Mouse (Mus musculus): Measurements from ENCODE around the gene Acy3. TPM values are rescaled to one million over a fixed set of nuclear protein-coding genes. Genes with fewer than 3 reads are reported as not detected.

Gene Acy3
- polyA plus RNA-seq, 1 experiment from 2014 or later, result 7.8 TPM

- 75% methylated on average over 3 of the region's 3 CpGs for WGBS
Measured at GRCm38 (mm10) chr19:3995505-3995904, 9.1 kb downstream of the Acy3 start.

GRCm38 (mm10) chr19:3996106-3996505, 9.7 kb downstream of the Acy3 start:
- no peaks in the 10 kb centered on the region for H3K27me3 ChIP-seq (ENCODE audit: control insufficient read depth, insufficient read depth, low read length)
- no peak overlapping the region for H3K4me3 ChIP-seq (ENCODE audit: low read depth, low read length)
- H3K27ac ChIP-seq (ENCODE audit: low read length), result no peak overlapping the region
- 71% methylated on average over 7 of the region's 7 CpGs for WGBS
- no peak for ATAC-seq (ENCODE audit: insufficient number of reproducible peaks, insufficient read depth, low FRiP score, low read depth)
- H3K9me3 ChIP-seq (ENCODE audit: control insufficient read depth, low read depth, low read length), result no peaks in the 10 kb centered on the region
- H3K4me1 ChIP-seq (ENCODE audit: control insufficient read depth, insufficient read depth, low read length), result peaks cover 9% of the 10 kb centered on the region
- H3K36me3 ChIP-seq (ENCODE audit: control insufficient read depth, insufficient read depth, low read length), result no peaks in the 10 kb centered on the region
- no peak overlapping the region for H3K9ac ChIP-seq (replicated peaks; ENCODE audit: low read depth, low read length)
- H3K4me2 ChIP-seq (replicated peaks; ENCODE audit: low read depth, low read length), result no peak overlapping the region

More at GRCm38 (mm10) chr19:3995505-3995904, 9.1 kb downstream of the Acy3 start:
- Histone ChIP-seq H3K27ac (ENCODE audit: low read length) (no peak overlapping the region), H3K27me3 (ENCODE audit: control insufficient read depth, insufficient read depth, low read length) (no peaks in the 10 kb centered on the region), H3K9me3 (ENCODE audit: control insufficient read depth, low read depth, low read length) (no peaks in the 10 kb centered on the region), H3K9ac (replicated peaks; ENCODE audit: low read depth, low read length) (no peak overlapping the region), H3K4me3 (ENCODE audit: low read depth, low read length) (no peak overlapping the region), H3K4me1 (ENCODE audit: control insufficient read depth, insufficient read depth, low read length) (peaks cover 6% of the 10 kb centered on the region; the same call in 1 of the 2 replicates), H3K36me3 (ENCODE audit: control insufficient read depth, insufficient read depth, low read length) (no peaks in the 10 kb centered on the region), H3K4me2 (replicated peaks; ENCODE audit: low read depth, low read length) (no peak overlapping the region)
- ATAC-seq (ENCODE audit: insufficient number of reproducible peaks, insufficient read depth, low FRiP score, low read depth), result no peak

DNA sequence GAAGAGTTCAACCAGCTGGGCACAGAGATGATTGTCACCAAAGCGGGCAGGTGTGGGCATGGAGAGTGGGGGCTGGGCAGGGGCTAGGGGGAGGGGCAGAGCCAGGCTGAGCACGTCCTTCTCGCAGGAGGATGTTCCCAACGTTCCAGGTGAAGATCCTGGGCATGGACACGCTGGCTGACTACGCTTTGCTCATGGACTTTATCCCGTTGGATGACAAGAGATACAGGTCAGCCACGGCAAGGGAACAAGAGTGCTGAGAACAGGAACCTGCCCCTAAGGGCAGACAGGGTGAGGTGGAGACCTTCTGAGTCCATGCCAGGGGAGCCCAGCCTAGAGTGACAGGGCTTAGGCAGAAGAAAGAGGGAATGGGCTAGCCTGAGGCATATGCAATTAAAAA, 10.4 kb downstream of the Acy3 start:
- no peak for ATAC-seq (ENCODE audit: insufficient number of reproducible peaks, insufficient read depth, low FRiP score, low read depth)
- Histone ChIP-seq H3K4me2 (replicated peaks; ENCODE audit: low read depth, low read length) (no peak overlapping the region), H3K27me3 (ENCODE audit: control insufficient read depth, insufficient read depth, low read length) (no peaks in the 10 kb centered on the region), H3K9ac (replicated peaks; ENCODE audit: low read depth, low read length) (no peak overlapping the region), H3K4me3 (ENCODE audit: low read depth, low read length) (no peak overlapping the region), H3K36me3 (ENCODE audit: control insufficient read depth, insufficient read depth, low read length) (no peaks in the 10 kb centered on the region), H3K4me1 (ENCODE audit: control insufficient read depth, insufficient read depth, low read length) (peaks cover 15% of the 10 kb centered on the region), H3K27ac (ENCODE audit: low read length) (no peak overlapping the region), H3K9me3 (ENCODE audit: control insufficient read depth, low read depth, low read length) (no peaks in the 10 kb centered on the region)
- 78% methylated on average over 8 of the region's 8 CpGs for WGBS

- 46% methylated on average over 8 of the region's 8 CpGs for WGBS
- Histone ChIP-seq H3K9me3 (ENCODE audit: control insufficient read depth, low read depth, low read length) (no peaks in the 10 kb centered on the region), H3K9ac (replicated peaks; ENCODE audit: low read depth, low read length) (no peak overlapping the region)
Measured at GRCm38 (mm10) chr19:3997231-3997630, 10.9 kb downstream of the Acy3 start.

GRCm38 (mm10) chr19:3998335-3998734, 12.0 kb downstream of the Acy3 start:
- Histone ChIP-seq H3K4me2 (replicated peaks; ENCODE audit: low read depth, low read length) (no peak overlapping the region), H3K4me3 (ENCODE audit: low read depth, low read length) (no peak overlapping the region), H3K4me1 (ENCODE audit: control insufficient read depth, insufficient read depth, low read length) (peaks cover 15% of the 10 kb centered on the region), H3K36me3 (ENCODE audit: control insufficient read depth, insufficient read depth, low read length) (no peaks in the 10 kb centered on the region), H3K27ac (ENCODE audit: low read length) (no peak overlapping the region), H3K27me3 (ENCODE audit: control insufficient read depth, insufficient read depth, low read length) (no peaks in the 10 kb centered on the region), H3K9ac (replicated peaks; ENCODE audit: low read depth, low read length) (no peak overlapping the region), H3K9me3 (ENCODE audit: control insufficient read depth, low read depth, low read length) (no peaks in the 10 kb centered on the region)
- no peak for ATAC-seq (ENCODE audit: insufficient number of reproducible peaks, insufficient read depth, low FRiP score, low read depth)
- 75% methylated on average over 8 of the region's 8 CpGs for WGBS

More at GRCm38 (mm10) chr19:3997231-3997630, 10.9 kb downstream of the Acy3 start:
- Histone ChIP-seq H3K27me3 (ENCODE audit: control insufficient read depth, insufficient read depth, low read length) (no peaks in the 10 kb centered on the region), H3K4me1 (ENCODE audit: control insufficient read depth, insufficient read depth, low read length) (peaks cover 15% of the 10 kb centered on the region), H3K4me3 (ENCODE audit: low read depth, low read length) (no peak overlapping the region), H3K4me2 (replicated peaks; ENCODE audit: low read depth, low read length) (no peak overlapping the region), H3K36me3 (ENCODE audit: control insufficient read depth, insufficient read depth, low read length) (no peaks in the 10 kb centered on the region), H3K27ac (ENCODE audit: low read length) (no peak overlapping the region)
- ATAC-seq (ENCODE audit: insufficient number of reproducible peaks, insufficient read depth, low FRiP score, low read depth), result no peak

DNA sequence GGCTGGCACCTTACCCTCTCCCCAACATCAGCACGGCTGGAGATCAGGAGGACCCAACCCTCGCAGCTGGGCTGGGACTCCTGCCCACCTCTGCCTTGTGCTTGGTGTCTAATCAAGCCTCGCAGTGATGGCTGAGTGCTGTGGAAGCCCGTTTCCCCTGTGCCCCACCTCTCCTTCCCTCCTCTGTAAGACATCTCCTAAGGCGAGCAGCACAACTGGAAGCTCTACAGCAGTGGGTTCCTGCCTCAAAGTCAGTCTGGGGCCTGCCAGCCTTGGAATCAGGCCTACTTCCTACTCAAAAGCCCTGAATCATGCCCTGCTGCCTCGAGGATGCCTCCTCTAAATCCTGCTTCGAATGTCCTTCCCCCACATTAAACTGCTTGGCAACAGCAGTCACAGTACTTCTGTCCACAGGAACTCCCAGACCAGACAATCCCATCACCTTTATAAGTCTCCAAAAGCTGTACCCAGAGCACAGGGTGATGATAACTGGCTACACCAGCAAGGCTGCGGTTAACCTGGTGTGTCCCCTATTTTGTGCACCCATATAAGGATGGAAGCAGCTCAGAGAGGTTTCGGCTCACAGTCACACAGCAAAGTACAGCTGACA, 12.9 kb downstream of the Acy3 start:
- 83% methylated on average over 9 of the region's 9 CpGs for WGBS
- peak overlapping the region; percentile 93 for H3K4me2 ChIP-seq (replicated peaks; ENCODE audit: low read depth, low read length)
- H3K27me3 ChIP-seq (ENCODE audit: control insufficient read depth, insufficient read depth, low read length), result no peaks in the 10 kb centered on the region
- no peak overlapping the region for H3K27ac ChIP-seq (ENCODE audit: low read length)
- H3K4me1 ChIP-seq (ENCODE audit: control insufficient read depth, insufficient read depth, low read length), result peaks cover 15% of the 10 kb centered on the region
- no peaks in the 10 kb centered on the region for H3K36me3 ChIP-seq (ENCODE audit: control insufficient read depth, insufficient read depth, low read length)
- peak overlapping the region; percentile 52; the same call in 1 of the 2 replicates for H3K4me3 ChIP-seq (ENCODE audit: low read depth, low read length)
- H3K9me3 ChIP-seq (ENCODE audit: control insufficient read depth, low read depth, low read length), result no peaks in the 10 kb centered on the region
- no peak overlapping the region; the same call in 1 of the 2 replicates for H3K9ac ChIP-seq (replicated peaks; ENCODE audit: low read depth, low read length)
- no peak for ATAC-seq (ENCODE audit: insufficient number of reproducible peaks, insufficient read depth, low FRiP score, low read depth)

- Histone ChIP-seq H3K27ac (ENCODE audit: low read length) (peak within 1 kb of the TSS; percentile 97), H3K27me3 (ENCODE audit: control insufficient read depth, insufficient read depth, low read length) (no peaks in the 10 kb centered on the region), H3K9ac (replicated peaks; ENCODE audit: low read depth, low read length) (peak within 1 kb of the TSS; percentile 80), H3K4me3 (ENCODE audit: low read depth, low read length) (peak within 1 kb of the TSS; percentile 52), H3K4me2 (replicated peaks; ENCODE audit: low read depth, low read length) (peak within 1 kb of the TSS; percentile 93), H3K36me3 (ENCODE audit: control insufficient read depth, insufficient read depth, low read length) (no peaks in the 10 kb centered on the region), H3K4me1 (ENCODE audit: control insufficient read depth, insufficient read depth, low read length) (peaks cover 15% of the 10 kb centered on the region), H3K9me3 (ENCODE audit: control insufficient read depth, low read depth, low read length) (no peaks in the 10 kb centered on the region)
- ATAC-seq (ENCODE audit: insufficient number of reproducible peaks, insufficient read depth, low FRiP score, low read depth), result peak; percentile 89
- WGBS, result under 1% methylated on average over 64 of the region's 64 CpGs
Measured at GRCm38 (mm10) chr19:4000119-4000900, 13.9 kb downstream of the Acy3 start, which contains the start of the genes Nudt8 and Gm49405. Gene Nudt8 (plus strand): TSS chr19:4000580. Gene Gm49405 (plus strand): TSS chr19:4000626.

DNA sequence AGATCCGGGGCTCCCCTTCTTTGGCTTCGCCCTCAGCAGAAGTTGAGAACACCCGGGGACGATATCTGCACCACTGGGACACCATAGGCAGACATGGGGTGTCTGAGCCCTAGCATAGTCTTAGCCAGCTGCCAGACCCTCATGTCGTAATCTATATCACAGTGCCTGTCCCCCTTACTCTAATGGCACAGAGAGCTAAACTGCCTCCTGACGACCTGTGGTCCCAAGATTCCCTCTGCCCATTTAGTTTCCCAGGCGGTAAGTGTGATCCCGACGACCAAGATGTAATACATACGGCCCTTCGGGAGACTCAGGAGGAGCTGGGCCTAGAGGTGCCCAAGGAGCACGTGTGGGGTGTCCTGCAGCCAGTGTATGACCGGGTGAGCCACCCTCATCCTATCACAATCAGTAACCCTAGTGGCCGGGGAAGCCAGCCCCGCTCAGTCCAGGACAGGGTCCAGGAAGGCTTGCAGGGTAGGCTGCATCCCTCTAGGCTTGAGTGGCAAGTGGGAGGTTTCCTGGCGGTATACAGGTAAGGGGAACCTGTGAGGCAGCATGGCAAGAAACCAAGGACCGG, 14.7 kb downstream of the Acy3 start:
- H3K9me3 ChIP-seq (ENCODE audit: control insufficient read depth, low read depth, low read length), result no peaks in the 10 kb centered on the region
- H3K9ac ChIP-seq (replicated peaks; ENCODE audit: low read depth, low read length), result peak overlapping the region; percentile 80
- peaks cover 15% of the 10 kb centered on the region for H3K4me1 ChIP-seq (ENCODE audit: control insufficient read depth, insufficient read depth, low read length)
- H3K4me2 ChIP-seq (replicated peaks; ENCODE audit: low read depth, low read length), result peak overlapping the region; percentile 93
- ATAC-seq (ENCODE audit: insufficient number of reproducible peaks, insufficient read depth, low FRiP score, low read depth), result no peak
- H3K27me3 ChIP-seq (ENCODE audit: control insufficient read depth, insufficient read depth, low read length), result no peaks in the 10 kb centered on the region
- 0 out of 2 replicates have a peak, but pooled peaks cover 1% of the 10 kb centered on the region for H3K36me3 ChIP-seq (ENCODE audit: control insufficient read depth, insufficient read depth, low read length)
- H3K4me3 ChIP-seq (ENCODE audit: low read depth, low read length), result peak overlapping the region; percentile 52
- WGBS, result 11% methylated on average over 17 of the region's 17 CpGs
- H3K27ac ChIP-seq (ENCODE audit: low read length), result peak overlapping the region; percentile 97
